Mouse (Mus musculus): ENCODE data around the gene Spag9.

DNA sequence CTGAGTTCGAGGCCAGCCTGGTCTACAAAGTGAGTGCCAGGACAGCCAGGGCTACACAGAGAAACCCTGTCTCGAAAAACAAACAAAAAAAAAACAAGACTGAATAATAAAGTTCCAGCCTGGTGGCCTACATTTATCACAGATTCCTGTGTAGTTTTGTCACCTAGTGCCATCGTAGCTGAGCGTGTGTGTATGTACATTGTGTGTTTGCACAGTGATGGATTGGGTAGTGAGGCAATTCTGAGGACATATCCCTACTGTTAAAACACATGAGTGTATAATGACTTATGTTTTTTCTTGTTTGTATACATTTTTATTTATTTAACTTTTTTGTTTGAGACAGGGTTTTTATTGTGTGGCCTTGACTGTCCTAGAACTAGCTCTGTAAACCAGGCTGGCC, 30.4 kb downstream of the Spag9 start:
- TF ChIP-seq CTCF (IDR thresholded peaks at IDR 0.05; ENCODE audit: low read depth, low read length) (no peak), POLR2A (IDR thresholded peaks at IDR 0.05; ENCODE audit: insufficient read depth, low read length) (no peak), EP300 (IDR thresholded peaks at IDR 0.05; ENCODE audit: insufficient read depth, low read depth, low read length) (no peak)

Data from ES-Bruce4 (cell line).